Mouse (Mus musculus): Measurements from ENCODE around the gene Vmn2r118.

The Vmn2r118 gene

DNA sequence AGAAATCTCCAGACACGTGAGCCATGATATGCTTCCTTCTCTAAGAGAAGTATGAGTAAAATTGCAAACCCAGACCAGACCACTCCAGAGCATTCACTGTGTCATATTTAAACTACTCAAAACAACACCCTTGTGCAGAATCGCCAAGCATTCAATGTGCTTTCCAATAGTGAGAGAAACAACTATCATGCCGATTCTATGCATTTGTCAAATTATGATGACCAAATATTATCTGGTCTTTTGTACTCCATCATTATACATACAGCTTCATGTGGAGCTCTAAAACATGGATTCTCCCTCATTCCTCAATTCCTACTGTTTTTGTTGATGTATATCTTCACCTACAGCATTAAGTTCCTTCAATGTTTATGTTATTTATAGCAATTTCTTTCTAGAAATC lies at the start of gene Vmn2r118:
Vmn2r118 (minus strand) TSS at position 101 of the 400 bp plus-strand sequence.
- in situ Hi-C loops (cut with MseI, MboI): no loop called here

DNA sequence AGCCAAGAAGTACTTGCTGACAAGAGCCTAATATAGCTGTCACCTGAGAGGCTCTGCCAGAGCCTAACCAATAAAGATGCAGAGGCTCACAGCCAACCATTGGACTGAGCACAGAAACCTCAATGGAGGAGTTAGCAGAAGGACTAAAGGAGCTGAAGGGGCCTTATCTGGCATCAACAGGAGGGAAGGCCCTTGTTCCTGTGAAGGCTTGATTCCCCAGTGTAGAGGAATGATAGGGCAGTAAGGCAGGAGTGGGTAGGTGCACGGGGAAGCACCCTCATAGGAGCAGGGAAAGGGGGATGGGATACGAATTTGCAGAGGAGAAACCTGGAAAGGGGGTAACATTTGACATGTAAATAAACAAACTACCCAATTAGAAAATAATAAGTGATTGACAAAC lies 36.1 kb upstream of the Vmn2r118 start:
- in situ Hi-C loops (cut with MseI, MboI): no loop called here

DNA sequence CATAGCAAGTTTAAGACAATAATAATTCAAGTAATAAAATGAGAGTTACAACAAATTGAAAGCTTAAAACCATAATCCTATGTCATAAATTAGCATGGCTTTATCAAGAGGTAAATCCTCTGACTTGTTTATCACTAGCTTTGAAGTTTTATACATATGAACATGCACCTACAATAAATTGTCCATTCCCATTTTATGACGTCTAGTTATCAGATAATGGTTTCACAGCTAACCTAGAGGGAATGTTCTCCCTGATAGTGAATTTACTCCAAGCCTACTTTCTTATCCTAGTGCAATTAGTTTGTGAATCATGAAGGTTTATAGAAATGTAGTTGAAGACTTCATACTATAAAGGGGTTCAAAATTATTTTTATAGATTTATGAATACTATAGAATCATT lies 34.2 kb downstream of the Vmn2r118 start:
- in situ Hi-C loops (cut with MseI, MboI): no loop called here

DNA sequence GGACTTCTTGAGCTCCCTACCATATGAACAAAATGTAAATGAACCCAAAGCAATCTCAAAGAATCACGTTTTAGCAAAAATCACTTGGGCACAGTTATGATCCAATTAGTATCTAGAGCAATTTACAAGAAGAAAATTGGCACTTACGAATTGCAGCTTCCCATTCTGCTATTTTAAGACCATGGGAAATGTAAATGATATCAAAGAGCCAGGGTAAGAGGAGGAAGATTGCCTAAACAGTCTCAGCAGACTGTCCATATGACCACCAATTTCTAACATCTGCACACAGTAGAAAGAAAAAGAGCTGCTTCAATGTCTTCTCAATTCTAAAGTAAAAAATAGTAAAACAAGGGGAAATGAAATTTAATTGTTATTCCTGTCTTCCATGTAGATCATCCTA lies 63.2 kb downstream of the Vmn2r118 start:
- in situ Hi-C loops (cut with MseI, MboI): no loop called here

DNA sequence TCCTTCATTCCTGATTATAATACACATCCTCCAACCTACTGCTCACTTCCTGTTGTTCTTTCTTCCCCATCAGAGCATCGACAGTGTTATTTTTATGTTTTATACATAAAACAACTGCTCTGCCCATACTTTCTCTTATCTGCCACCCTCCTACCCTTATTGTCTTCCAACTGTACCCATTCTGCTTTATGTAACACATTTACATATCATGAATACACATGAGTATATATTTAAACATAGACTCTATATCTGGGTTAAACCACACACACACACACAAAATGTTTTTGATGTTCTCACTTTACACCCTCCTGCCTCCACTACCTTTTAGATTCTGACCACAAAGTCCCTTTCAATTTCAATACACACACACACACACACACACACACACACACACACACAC lies 76.5 kb downstream of the Vmn2r118 start:
- in situ Hi-C loops (cut with MseI, MboI): no loop called here
